ENCODE assay signal across 30 mouse cellular contexts in genomic region chr13:119656246-119656645, GRCm38 (mm10). TPM values are rescaled to one million over a fixed set of nuclear protein-coding genes. Genes with fewer than 3 reads are reported as not detected.
"Had no signal": no experiment of that assay in that cellular context is flagged by ENCODE, and none has a peak within 500 bp of the region (broad histone marks: within the 10 kb centered on the region; RNA-seq: fewer than 3 reads in every experiment).

No protein-coding gene starts in this region.

- DNase-seq: cerebellum, adult 8-10 months; cerebellum, adult 9-10 months; cerebellum, postnatal 10 days; cerebellum, postnatal 14 days; cerebellum, postnatal 25 days; cerebellum, postnatal 36 days; embryo, embryonic 11 days; forebrain, postnatal 0 days; gastrocnemius, adult 2 months; gastrocnemius, postnatal 10 days; gastrocnemius, postnatal 14 days; gastrocnemius, postnatal 25 days; gastrocnemius, postnatal 36 days; heart, adult 11 months; heart, adult 18-20 months; heart, adult 2 months had no signal

- ATAC-seq: forebrain, embryonic 13.5 days; forebrain, embryonic 14.5 days; forebrain, embryonic 15.5 days; forebrain, embryonic 16.5 days; forebrain, postnatal 0 days had no signal

- H3K27ac ChIP-seq: embryonic facial prominence, embryonic 10.5 days; embryonic facial prominence, embryonic 12.5 days; embryonic facial prominence, embryonic 13.5 days; embryonic facial prominence, embryonic 15.5 days; forebrain, embryonic 10.5 days; forebrain, embryonic 12.5 days; forebrain, embryonic 13.5 days; forebrain, embryonic 15.5 days; gastrocnemius, adult 2 months; heart, adult 2 months had no signal

- H3K4me3 ChIP-seq: embryonic facial prominence, embryonic 10.5 days; embryonic facial prominence, embryonic 12.5 days; embryonic facial prominence, embryonic 13.5 days; embryonic facial prominence, embryonic 15.5 days; erythroblast, embryonic 14.5 days; forebrain, embryonic 10.5 days; forebrain, embryonic 12.5 days; forebrain, embryonic 13.5 days; forebrain, embryonic 15.5 days; gastrocnemius, adult 2 months; heart, adult 2 months had no signal

- H3K4me1 ChIP-seq: embryonic facial prominence, embryonic 10.5 days; embryonic facial prominence, embryonic 12.5 days; embryonic facial prominence, embryonic 13.5 days; embryonic facial prominence, embryonic 15.5 days; forebrain, embryonic 10.5 days; forebrain, embryonic 12.5 days; forebrain, embryonic 13.5 days; forebrain, embryonic 15.5 days had no signal

RNA-seq across cellular contexts. Expression of gene Ccl28, which starts 32.6 kb away (rescaled TPM):
- total RNA-seq: granulocyte monocyte progenitor cell, adult 5-6 weeks; heart, adult 2 months had no signal
- polyA plus RNA-seq: embryonic facial prominence, embryonic 11.5 days; embryonic facial prominence, embryonic 14.5 days; erythroblast, embryonic 14.5 days; heart, adult 2 months had no signal
